Mouse (Mus musculus): Measurements from ENCODE around the gene Dock6. TPM values are rescaled to one million over a fixed set of nuclear protein-coding genes. Genes with fewer than 3 reads are reported as not detected.

The Dock6 gene
- total and polyA plus RNA-seq, 3 experiments: 5.0 to 21.3 TPM; not detected in 1

GRCm38 (mm10) chr9:21846755-21847341 is 5.6 kb downstream of the Dock6 start (continued):
- TF ChIP-seq MAFK (IDR thresholded peaks at IDR 0.05; ENCODE audit: borderline replicate concordance, low read depth, low read length): no peak
- no peak for TF ChIP-seq BHLHE40 (IDR thresholded peaks at IDR 0.05; ENCODE audit: borderline replicate concordance, low read depth, low read length)

- Histone ChIP-seq H3K4me1 (ENCODE audit: control insufficient read depth in 1 of 2, insufficient read depth in 2 of 2, low read length in 2 of 2) (no peaks in the 10 kb centered on the region), H3K27me3 (ENCODE audit: control insufficient read depth in 1 of 2, insufficient read depth in 2 of 2, low read length in 2 of 2) (no peaks in the 10 kb centered on the region), H3K4me3 (ENCODE audit: control insufficient read depth in 1 of 2, insufficient read depth in 1 of 2, low read depth in 2 of 2, low read length in 2 of 2) (no peak overlapping the region), H3K9ac (ENCODE audit: control insufficient read depth, low read depth, low read length, poor library complexity, severe bottlenecking) (no peak overlapping the region), H3K36me3 (ENCODE audit: control insufficient read depth in 1 of 2, insufficient read depth in 2 of 2, low read length in 2 of 2) (no peaks in the 10 kb centered on the region), H3K27ac (ENCODE audit: control insufficient read depth, low read depth, low read length) (no peak overlapping the region), H3K79me2 (ENCODE audit: control insufficient read depth, insufficient read depth, low read length, poor library complexity) (no peaks in the 10 kb centered on the region), H3K9me3 (replicated peaks; ENCODE audit: insufficient read depth, low read length) (no peaks in the 10 kb centered on the region)
- DNase-seq (ENCODE audit: low read depth, low spot score): no peak
- peak in 1 of 3 experiments; percentile 4; a peak in 1 of 6 replicates for TF ChIP-seq CTCF (IDR thresholded peaks at IDR 0.05 in 2 of 3, conservative IDR thresholded peaks at IDR 0.05 in 1 of 3; ENCODE audit: control insufficient read depth in 1 of 3, insufficient read depth in 1 of 3, low read depth in 2 of 3, low read length in 3 of 3, poor library complexity in 1 of 3, severe bottlenecking in 1 of 3)
- TF ChIP-seq POLR2AphosphoS2 (IDR thresholded peaks at IDR 0.05; ENCODE audit: low read length): no peak
- no peak for TF ChIP-seq POLR2A (IDR thresholded peaks at IDR 0.05; ENCODE audit: control insufficient read depth in 1 of 2, insufficient read depth in 1 of 2, low read depth in 1 of 2, low read length in 2 of 2, poor library complexity in 1 of 2)
- no peak for TF ChIP-seq MYC (IDR thresholded peaks at IDR 0.05; ENCODE audit: low read depth, low read length)
- no peak for TF ChIP-seq CHD2 (IDR thresholded peaks at IDR 0.05; ENCODE audit: low read length)
- no peak for TF ChIP-seq TAL1 (IDR thresholded peaks at IDR 0.05; ENCODE audit: low read length)
These were observed 6.9 kb downstream of the Dock6 start for GRCm38 (mm10) chr9:21845381-21846080.

GRCm38 (mm10) chr9:21843086-21843485 is 9.3 kb downstream of the Dock6 start:
- no peak for DNase-seq (ENCODE audit: low read depth, low spot score)
- TF ChIP-seq MAX (IDR thresholded peaks at IDR 0.05; ENCODE audit: low read length) (no peak), UBTF (IDR thresholded peaks at IDR 0.05; ENCODE audit: borderline replicate concordance, insufficient read depth, low read depth, low read length) (no peak), MXI1 (IDR thresholded peaks at IDR 0.05; ENCODE audit: low read depth, low read length) (no peak), ZNF384 (IDR thresholded peaks at IDR 0.05; ENCODE audit: low read depth, low read length) (no peak), USF1 (IDR thresholded peaks at IDR 0.05; ENCODE audit: low read depth, low read length) (no peak), TCF12 (IDR thresholded peaks at IDR 0.05; ENCODE audit: low read depth, low read length) (no peak), GATA1 (IDR thresholded peaks at IDR 0.05; ENCODE audit: low read depth, low read length) (no peak), E2F4 (IDR thresholded peaks at IDR 0.05; ENCODE audit: borderline replicate concordance, low read depth, low read length) (no peak), MYB (IDR thresholded peaks at IDR 0.05; ENCODE audit: low read depth, low read length) (no peak), CHD1 (IDR thresholded peaks at IDR 0.05; ENCODE audit: low read depth, low read length) (no peak), USF2 (IDR thresholded peaks at IDR 0.05; ENCODE audit: borderline replicate concordance in 1 of 2, insufficient read depth in 1 of 2, low read depth in 1 of 2, low read length in 2 of 2) (no peak), NRF1 (IDR thresholded peaks at IDR 0.05; ENCODE audit: insufficient read depth, low read depth, low read length, poor library complexity, severe bottlenecking) (no peak), SIN3A (IDR thresholded peaks at IDR 0.05; ENCODE audit: low read length) (no peak), BHLHE40 (IDR thresholded peaks at IDR 0.05; ENCODE audit: borderline replicate concordance, low read depth, low read length) (no peak), EP300 (IDR thresholded peaks at IDR 0.05; ENCODE audit: low read depth in 1 of 2, low read length in 2 of 2) (no peak), MAZ (IDR thresholded peaks at IDR 0.05; ENCODE audit: low read depth, low read length) (no peak), TAL1 (IDR thresholded peaks at IDR 0.05; ENCODE audit: low read length) (no peak), ELF1 (IDR thresholded peaks at IDR 0.05; ENCODE audit: low read depth, low read length) (no peak), RCOR1 (IDR thresholded peaks at IDR 0.05; ENCODE audit: low read depth, low read length) (no peak), ZKSCAN1 (IDR thresholded peaks at IDR 0.05; ENCODE audit: low read depth, low read length) (no peak)

More at GRCm38 (mm10) chr9:21843086-21843485, 9.3 kb downstream of the Dock6 start:
- Histone ChIP-seq H3K9ac (ENCODE audit: control insufficient read depth, low read depth, low read length, poor library complexity, severe bottlenecking) (no peak overlapping the region), H3K4me1 (ENCODE audit: control insufficient read depth in 1 of 2, insufficient read depth in 2 of 2, low read length in 2 of 2) (no peaks in the 10 kb centered on the region), H3K36me3 (ENCODE audit: control insufficient read depth in 1 of 2, insufficient read depth in 2 of 2, low read length in 2 of 2) (no peaks in the 10 kb centered on the region), H3K4me3 (ENCODE audit: control insufficient read depth in 1 of 2, insufficient read depth in 1 of 2, low read depth in 2 of 2, low read length in 2 of 2) (no peak overlapping the region), H3K27ac (ENCODE audit: control insufficient read depth, low read depth, low read length) (no peak overlapping the region), H3K9me3 (replicated peaks; ENCODE audit: insufficient read depth, low read length) (no peaks in the 10 kb centered on the region), H3K79me2 (ENCODE audit: control insufficient read depth, insufficient read depth, low read length, poor library complexity) (no peaks in the 10 kb centered on the region), H3K27me3 (ENCODE audit: control insufficient read depth in 1 of 2, insufficient read depth in 2 of 2, low read length in 2 of 2) (no peaks in the 10 kb centered on the region)
